Mouse (Mus musculus): ENCODE measurements around the gene Soga1.

- TF ChIP-seq POLR2A (IDR thresholded peaks at IDR 0.05; ENCODE audit: low read depth, low read length) (no peak), CTCF (IDR thresholded peaks at IDR 0.05; ENCODE audit: extremely low read depth, insufficient read depth, insufficient read length, insufficient replicate concordance) (no peak)
Measured at GRCm38 (mm10) chr2:156973316-156974100, 105.5 kb downstream of the Soga1 start.

Measured in spleen, adult 2 months (tissue).